Mouse (Mus musculus) ES-E14 (cell line): ENCODE measurements around the gene Gm572. TPM values are rescaled to one million over a fixed set of nuclear protein-coding genes. Genes with fewer than 3 reads are reported as not detected.

ENCODE experiments used
- DNase-seq: peaks from one replicate; pipeline ENCODE4 v3.0.0-alpha.2; 2013; ENCODE audit warnings: low read depth, low spot score
- H3K27ac ChIP-seq: 2 replicates; pipeline ENCODE4 v1.5.1; 2012; ENCODE audit warnings: low read depth, mild to moderate bottlenecking, low read length, moderate library complexity, mixed read lengths; ENCODE audit not compliant: poor library complexity, insufficient read depth, severe bottlenecking
- H3K36me3 ChIP-seq: 2 replicates; pipeline ENCODE4 v1.6.1; 2012; ENCODE audit warnings: mild to moderate bottlenecking, low read length, moderate library complexity, mixed read lengths; ENCODE audit not compliant: control insufficient read depth, poor library complexity, insufficient read depth, severe bottlenecking
- H3K4me1 ChIP-seq, 2 experiments: fragments of 150-350 bp in 1 of 2; sonication (generic) in 1 of 2; 2 replicates each; pipeline ENCODE4 v1.6.1; 2012; ENCODE audit warnings: low read length in 2 of 2, mild to moderate bottlenecking in 1 of 2, mixed read lengths in 1 of 2; ENCODE audit not compliant: control insufficient read depth in 2 of 2, insufficient read depth in 2 of 2, poor library complexity in 1 of 2
- H3K4me3 ChIP-seq, 2 experiments: fragments of 150-350 bp in 1 of 2; sonication (generic) in 1 of 2; 2 replicates each; pipeline ENCODE4 v1.5.1; 2012; ENCODE audit warnings: low read length in 2 of 2, low read depth in 1 of 2, mild to moderate bottlenecking in 1 of 2, mixed read lengths in 1 of 2; ENCODE audit not compliant: insufficient read depth in 1 of 2, poor library complexity in 1 of 2, severe bottlenecking in 1 of 2
- H3K9ac ChIP-seq: 2 replicates; pipeline ENCODE4 v1.6.1; 2012; ENCODE audit warnings: low read depth, mild to moderate bottlenecking, low read length, mixed read lengths; ENCODE audit not compliant: poor library complexity, insufficient read depth, severe bottlenecking
- H3K9me3 ChIP-seq: fragments of 150-350 bp; sonication (generic); 2 replicates; pipeline ENCODE4 v1.6.1; 2012; ENCODE audit warnings: low read depth, mild to moderate bottlenecking, low read length; ENCODE audit not compliant: control insufficient read depth, insufficient read depth
- CHD2 ChIP-seq: IDR thresholded peaks from 2 replicates; pipeline ENCODE4 v1.6.1; 2014; ENCODE audit warnings: mild to moderate bottlenecking, low read depth, low read length, inconsistent platforms
- HCFC1 ChIP-seq: IDR thresholded peaks from 2 replicates; pipeline ENCODE4 v1.6.1; 2012; ENCODE audit warnings: low read length, inconsistent platforms, borderline replicate concordance; ENCODE audit not compliant: insufficient read depth
- MAFK ChIP-seq: IDR thresholded peaks from 2 replicates; pipeline ENCODE4 v1.6.1; 2014; ENCODE audit warnings: mild to moderate bottlenecking, low read depth, low read length, inconsistent platforms; ENCODE audit not compliant: insufficient read depth
- ZC3H11A ChIP-seq: IDR thresholded peaks from 2 replicates; pipeline ENCODE4 v1.6.1; 2012; ENCODE audit warnings: low read depth, mild to moderate bottlenecking, inconsistent platforms, low read length, borderline replicate concordance
- ZNF384 ChIP-seq: IDR thresholded peaks from 2 replicates; pipeline ENCODE4 v1.6.1; 2012; ENCODE audit warnings: low read depth, low read length, inconsistent platforms
- in situ Hi-C, 2 experiments: fragments of 600-800 bp; cut with MboI; formaldehyde crosslinking; loops; one replicate each; pipeline ENCODE4 v1.15.1; 2025; ENCODE audit warnings: low sequenced_read_pairs in 2 of 2, inconsistent platforms in 1 of 2; ENCODE audit not compliant: unreplicated experiment in 2 of 2
- total RNA-seq: library from RNA; depleted of rRNA; stranded (reverse); fragments of 300-350 nt; gene quantifications from 2 replicates; pipeline ENCODE4 v1.2.3, GENCODE M21; 2012

Gene Gm572
- total RNA-seq, 1 experiment: 0.13 TPM

DNA sequence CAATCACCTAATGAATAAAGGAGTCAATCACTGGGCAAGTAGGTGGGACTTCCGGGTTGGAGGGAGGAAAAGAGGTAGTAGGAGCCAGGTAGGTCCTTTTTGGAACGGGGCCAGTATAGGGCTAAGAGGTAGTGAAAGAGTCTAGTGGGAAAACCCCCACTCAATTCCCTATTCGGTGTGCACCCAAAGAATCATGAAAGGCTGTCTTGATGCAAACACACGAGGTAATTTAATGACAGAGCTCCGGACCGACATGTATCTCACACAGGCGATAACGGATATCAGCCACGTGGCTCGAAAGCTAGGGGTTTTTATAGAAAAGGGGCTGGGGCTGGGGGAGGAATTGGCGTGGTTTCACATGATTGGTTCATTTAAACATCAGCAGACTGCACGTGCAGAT lies 44.3 kb upstream of the Gm572 start:
- H3K27ac ChIP-seq: peak overlapping the region; percentile 61; the same call in 1 of the 2 replicates
- peaks cover 3 to 17% of the 10 kb centered on the region in 2 experiments; a peak in 2 of 4 replicates for H3K4me1 ChIP-seq
- in situ Hi-C loops: no loop called here

DNA sequence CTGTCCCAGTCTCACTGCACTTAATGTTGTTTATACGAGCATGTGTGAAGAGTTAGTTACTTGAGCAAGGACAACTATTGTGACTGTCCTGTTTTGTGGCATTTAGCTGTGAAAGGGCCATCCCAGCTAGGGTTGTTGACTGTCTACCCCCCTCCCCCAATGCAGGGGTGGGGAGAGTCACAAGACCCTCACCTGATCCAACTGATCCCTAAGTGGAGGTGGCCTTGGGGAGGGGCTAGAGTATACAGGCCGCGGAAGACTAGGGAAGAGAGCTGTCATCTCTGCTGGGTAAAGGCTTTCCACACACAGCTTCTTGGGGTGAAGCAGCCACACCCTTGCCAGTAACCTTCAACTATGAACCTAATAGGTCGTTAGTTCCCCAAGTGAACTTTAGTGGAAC lies 42.8 kb upstream of the Gm572 start:
- no peak overlapping the region for H3K9ac ChIP-seq
- no peak for TF ChIP-seq MAFK
- TF ChIP-seq CHD2: no peak
- TF ChIP-seq HCFC1: no peak
- TF ChIP-seq ZNF384: no peak
- TF ChIP-seq ZC3H11A: no peak
- H3K27ac ChIP-seq: peak overlapping the region; percentile 75
- in situ Hi-C loops: loop anchor here in 1 of 2 experiments (10.0 kb wide), 1 partner anchor 426 kb away; no protein-coding TSS in a partner anchor
- H3K36me3 ChIP-seq: peaks cover 24% of the 10 kb centered on the region
- no peak for DNase-seq
- no peak overlapping the region for H3K4me3 ChIP-seq
- H3K4me1 ChIP-seq: peaks cover 3 to 23% of the 10 kb centered on the region in 2 experiments; a peak in 2 of 4 replicates
- no peaks in the 10 kb centered on the region; the same call in 1 of the 2 replicates for H3K9me3 ChIP-seq

More for the DNA sequence above, 44.3 kb upstream of the Gm572 start:
- no peaks in the 10 kb centered on the region; the same call in 1 of the 2 replicates for H3K9me3 ChIP-seq
- no peak overlapping the region for H3K9ac ChIP-seq
- peaks cover 38% of the 10 kb centered on the region for H3K36me3 ChIP-seq
- DNase-seq: no peak
- TF ChIP-seq ZNF384: no peak
- TF ChIP-seq HCFC1: no peak
- TF ChIP-seq ZC3H11A: no peak
- no peak for TF ChIP-seq CHD2
- TF ChIP-seq MAFK: no peak
- H3K4me3 ChIP-seq: no peak overlapping the region

DNA sequence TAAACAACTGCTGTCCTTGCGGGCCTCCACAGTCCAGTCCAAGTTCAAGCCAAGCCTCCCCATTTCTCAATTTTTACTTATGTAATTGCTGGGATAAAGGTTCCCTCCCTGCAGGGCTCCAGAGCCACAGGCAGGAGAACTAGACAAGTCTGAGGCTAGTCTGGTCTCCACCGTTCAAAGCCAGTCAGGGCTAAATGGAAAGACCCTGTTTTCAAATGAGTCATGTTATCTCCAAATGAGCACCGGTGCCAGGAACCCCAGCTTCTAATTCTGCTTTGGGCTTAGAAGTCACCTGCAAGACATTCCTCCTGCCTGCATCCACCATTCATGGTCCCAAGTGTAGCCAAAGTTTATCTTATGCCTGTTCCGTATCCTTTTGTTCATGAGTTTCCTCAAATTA lies 41.2 kb upstream of the Gm572 start:
- H3K4me3 ChIP-seq: no peak overlapping the region
- DNase-seq: no peak
- peaks cover 10% of the 10 kb centered on the region for H3K36me3 ChIP-seq
- peaks cover 3 to 25% of the 10 kb centered on the region in 2 experiments; a peak in 2 of 4 replicates for H3K4me1 ChIP-seq
- in situ Hi-C loops: loop anchor here in 1 of 2 experiments (10.0 kb wide), 1 partner anchor 427 kb away; no protein-coding TSS in a partner anchor
- H3K27ac ChIP-seq: peak overlapping the region; percentile 29; the same call in 1 of the 2 replicates
- H3K9ac ChIP-seq: no peak overlapping the region; the same call in 1 of the 2 replicates
- no peak for TF ChIP-seq ZC3H11A
- TF ChIP-seq MAFK: no peak
- no peak for TF ChIP-seq ZNF384
- no peak for TF ChIP-seq HCFC1
- TF ChIP-seq CHD2: no peak
- no peaks in the 10 kb centered on the region; the same call in 1 of the 2 replicates for H3K9me3 ChIP-seq

DNA sequence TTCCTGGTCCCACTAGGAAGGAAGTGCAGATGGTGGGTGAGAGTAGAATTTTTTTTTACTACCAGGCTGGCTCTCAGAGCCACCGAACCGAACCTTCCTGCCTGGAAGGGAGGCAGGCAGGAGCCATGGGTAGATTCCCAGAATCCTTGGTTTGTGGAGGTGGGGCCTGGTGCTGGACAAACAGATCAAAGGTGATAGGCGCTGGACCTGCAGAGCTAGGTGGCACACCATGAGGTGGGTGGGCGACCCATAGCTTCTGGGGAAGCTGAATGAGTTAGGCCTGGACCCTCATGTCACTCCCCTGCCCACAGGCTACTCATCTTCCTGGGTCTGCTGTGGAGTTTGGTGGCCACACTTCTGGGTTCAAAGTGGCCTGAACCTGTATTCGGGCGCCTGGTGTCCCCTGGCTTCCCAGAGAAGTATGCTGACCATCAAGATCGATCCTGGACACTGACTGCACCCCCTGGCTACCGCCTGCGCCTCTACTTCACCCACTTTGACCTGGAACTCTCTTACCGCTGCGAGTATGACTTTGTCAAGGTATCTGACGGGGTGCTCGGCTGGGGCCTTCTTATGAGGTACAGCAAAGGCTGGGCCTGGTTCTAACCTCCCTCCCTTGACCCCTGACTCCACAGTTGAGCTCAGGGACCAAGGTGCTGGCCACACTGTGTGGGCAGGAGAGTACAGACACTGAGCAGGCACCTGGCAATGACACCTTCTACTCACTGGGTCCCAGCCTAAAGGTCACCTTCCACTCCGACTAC lies 40.6 kb upstream of the Gm572 start, which contains the start of gene Masp2:
Gene Masp2, plus strand, starts transcription at position 198 of the 764 bp plus-strand sequence.
- Histone ChIP-seq H3K4me3 (no peak within 1 kb of the TSS), H3K36me3 (peaks cover 7% of the 10 kb centered on the region), H3K27ac (peak within 1 kb of the TSS; percentile 29; the same call in 1 of the 2 replicates), H3K4me1 (peaks cover 3 to 25% of the 10 kb centered on the region in 2 experiments; a peak in 2 of 4 replicates), H3K9me3 (no peaks in the 10 kb centered on the region), H3K9ac (no peak within 1 kb of the TSS; the same call in 1 of the 2 replicates)
- no peak for TF ChIP-seq ZC3H11A
- TF ChIP-seq HCFC1: no peak
- no peak for TF ChIP-seq ZNF384
- no peak for TF ChIP-seq MAFK
- TF ChIP-seq CHD2: no peak
- DNase-seq: no peak
- in situ Hi-C loops: loop anchor here in 1 of 2 experiments (10.0 kb wide), 1 partner anchor 428 kb away; no protein-coding TSS in a partner anchor
